Mouse (Mus musculus) ES-Bruce4 (cell line): ENCODE measurements around the gene Pbrm1.

Experiments
- CTCF ChIP-seq: IDR thresholded peaks from one replicate; pipeline ENCODE4 v1.8.1; 2011; ENCODE audit warnings: low read depth, low read length
- EP300 ChIP-seq: IDR thresholded peaks from 2 replicates; pipeline ENCODE4 v1.6.1; 2011; ENCODE audit warnings: low read depth, low read length; ENCODE audit not compliant: insufficient read depth
- POLR2A ChIP-seq: IDR thresholded peaks from one replicate; pipeline ENCODE4 v1.8.1; 2011; ENCODE audit warnings: low read length; ENCODE audit not compliant: insufficient read depth

DNA sequence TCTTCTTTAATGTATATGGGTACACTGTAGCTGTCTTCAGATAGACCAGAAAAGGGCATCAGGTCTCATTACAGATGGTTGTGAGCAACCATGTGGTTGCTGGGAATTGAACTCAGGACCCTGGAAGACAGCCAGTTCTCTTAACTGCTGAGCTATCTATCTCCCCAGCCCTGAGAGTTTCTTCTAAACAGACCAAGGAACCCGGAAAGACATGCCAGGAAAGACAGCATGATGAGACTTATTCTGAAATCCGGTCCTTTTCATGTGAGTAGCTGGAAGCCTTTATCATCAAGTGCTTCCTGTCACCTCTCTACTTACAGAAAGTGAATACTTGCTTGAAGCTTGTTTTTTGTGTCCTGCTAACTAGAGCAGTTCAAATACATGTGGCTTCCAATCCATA lies 14.4 kb upstream of the Pbrm1 start:
- no peak for TF ChIP-seq CTCF
- no peak for TF ChIP-seq POLR2A
- TF ChIP-seq EP300, result no peak
